Mouse (Mus musculus): ENCODE measurements around the gene Prrg2.

Gene Prrg2

DNA sequence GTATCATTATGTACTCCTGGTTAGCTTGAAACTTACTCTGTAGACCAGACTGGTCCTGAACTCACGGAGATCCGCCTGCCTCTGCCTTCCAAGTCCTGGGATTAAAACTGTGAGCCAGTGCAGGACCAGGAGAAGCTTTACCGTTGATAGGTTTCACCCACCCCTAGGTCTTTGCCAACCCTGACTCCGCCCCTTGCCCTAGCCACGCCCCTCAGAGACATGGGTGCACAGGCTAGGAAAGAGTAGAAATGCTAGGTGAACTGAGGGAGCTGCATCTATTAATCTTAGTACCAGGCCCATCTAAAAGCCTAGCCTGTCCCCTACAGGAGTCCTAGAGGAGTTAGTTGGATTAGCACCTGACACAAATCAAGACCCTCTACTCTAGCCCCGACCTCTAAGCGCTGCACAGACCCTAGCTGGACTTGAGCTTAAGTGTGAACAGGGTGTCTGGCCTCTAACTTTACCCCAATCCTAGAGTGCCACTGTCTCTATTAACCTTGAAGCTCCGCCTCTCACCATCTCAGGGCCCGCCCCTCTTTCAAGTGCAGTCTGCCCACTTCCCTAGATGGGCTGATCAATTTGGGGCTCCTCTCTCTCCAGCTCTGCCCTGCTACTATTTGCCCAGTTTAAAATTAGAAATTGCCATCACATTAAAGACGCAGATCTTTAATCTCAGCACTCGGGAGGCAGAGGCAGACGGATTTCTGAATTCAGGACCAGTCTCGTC lies 27.9 kb upstream of the Prrg2 start:
- CTCF ChIA-PET: interaction anchor here (0.7 kb wide), 1 partner anchor 11 kb away, joined by 9 read pairs; no protein-coding TSS in a partner anchor

DNA sequence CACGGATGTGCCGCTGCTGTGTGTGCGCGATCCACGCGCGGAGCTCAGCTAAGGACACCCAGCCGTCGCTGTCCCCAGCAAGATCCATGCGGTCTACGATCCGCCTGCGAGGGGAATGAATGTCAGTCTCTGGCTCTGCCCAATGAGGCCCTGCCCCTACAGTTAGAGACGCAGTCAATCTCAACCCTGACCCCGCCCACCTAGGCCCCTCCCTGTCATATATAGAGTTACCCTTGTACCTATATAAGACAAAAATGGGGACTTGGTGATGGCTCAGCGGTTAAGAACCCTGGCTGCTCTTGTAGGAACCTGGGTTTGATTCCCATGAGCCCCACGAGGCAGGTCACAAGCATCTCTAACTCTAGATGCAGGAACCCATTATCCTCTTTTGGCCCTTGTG lies 26.1 kb upstream of the Prrg2 start:
- CTCF ChIA-PET: no interaction called here

- CTCF ChIA-PET: interaction anchor here (0.6 to 1.4 kb wide), 2 partner anchors 46 to 146 kb away, joined by 4 to 7 read pairs; no protein-coding TSS in a partner anchor
Measured at GRCm38 (mm10) chr7:45086084-45086483, 23.6 kb upstream of the Prrg2 start.

- CTCF ChIA-PET: no interaction called here
Measured at GRCm38 (mm10) chr7:45083300-45083890, 20.9 kb upstream of the Prrg2 start.

GRCm38 (mm10) chr7:45082401-45083299 lies 20.2 kb upstream of the Prrg2 start:
- CTCF ChIA-PET: interaction anchor here (0.5 to 1.3 kb wide), 2 partner anchors 54 to 321 kb away, joined by 3 to 4 read pairs; partner anchors contain the start of genes Flt3l and Gm45713

DNA sequence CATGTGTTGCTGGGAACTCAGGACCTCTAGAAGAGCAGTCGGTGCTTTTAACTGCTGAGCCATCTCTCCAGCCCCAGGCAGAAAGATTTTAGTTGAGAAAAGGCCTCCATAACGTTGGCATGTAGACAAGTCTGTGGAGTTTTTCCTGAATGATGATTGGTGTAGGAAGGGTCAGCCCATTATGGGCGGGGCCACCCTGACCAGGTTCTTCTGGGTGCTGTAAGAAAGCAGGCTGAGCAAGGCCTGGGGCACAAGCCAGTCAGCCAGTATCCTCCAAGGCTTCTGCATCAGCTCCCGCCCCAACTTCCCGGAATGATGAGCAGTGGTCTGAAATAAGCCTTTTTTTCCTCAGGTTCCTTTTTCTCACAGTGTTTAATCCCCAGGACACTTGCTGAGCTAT lies 18.5 kb upstream of the Prrg2 start:
- CTCF ChIA-PET: interaction anchor here (1.1 to 1.3 kb wide), 2 partner anchors 49 to 55 kb away, joined by 3 to 4 read pairs; partner anchors contain the start of genes Flt3l and Gm45713

- CTCF ChIA-PET: interaction anchor here (1.1 kb wide), 1 partner anchor 54 kb away, joined by 3 read pairs; no protein-coding TSS in a partner anchor
Measured at GRCm38 (mm10) chr7:45079856-45080255, 17.4 kb upstream of the Prrg2 start.

GRCm38 (mm10) chr7:45078513-45078912 lies 16.0 kb upstream of the Prrg2 start:
- CTCF ChIA-PET: interaction anchor here (0.6 kb wide), 1 partner anchor 43 kb away, joined by 9 read pairs; no protein-coding TSS in a partner anchor

DNA sequence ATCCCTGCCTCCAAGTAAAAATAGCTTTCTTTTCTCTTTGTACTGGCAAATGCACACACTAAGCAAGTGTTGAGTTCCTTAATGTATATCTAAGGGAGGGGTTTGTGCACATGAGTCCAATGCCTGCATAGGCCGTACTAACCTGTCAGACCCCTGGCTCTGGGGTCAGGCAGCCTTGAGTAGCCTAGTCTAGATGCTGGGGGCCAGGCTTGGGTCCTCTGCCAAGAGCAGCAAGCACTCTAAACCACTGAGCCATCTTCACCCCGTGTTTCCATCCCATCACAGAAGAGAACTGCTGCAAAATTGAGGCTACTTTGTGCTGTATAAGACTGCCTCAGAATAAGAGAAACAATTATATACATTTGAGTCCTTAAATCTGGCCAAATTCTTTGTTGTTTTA lies 15.4 kb upstream of the Prrg2 start:
- CTCF ChIA-PET: interaction anchor here (0.7 to 0.8 kb wide), 2 partner anchors 59 to 318 kb away, joined by 3 to 19 read pairs; no protein-coding TSS in a partner anchor

GRCm38 (mm10) chr7:45077322-45077721 lies 14.8 kb upstream of the Prrg2 start:
- CTCF ChIA-PET: interaction anchor here (0.7 to 0.8 kb wide), 2 partner anchors 59 to 318 kb away, joined by 3 to 19 read pairs; no protein-coding TSS in a partner anchor

DNA sequence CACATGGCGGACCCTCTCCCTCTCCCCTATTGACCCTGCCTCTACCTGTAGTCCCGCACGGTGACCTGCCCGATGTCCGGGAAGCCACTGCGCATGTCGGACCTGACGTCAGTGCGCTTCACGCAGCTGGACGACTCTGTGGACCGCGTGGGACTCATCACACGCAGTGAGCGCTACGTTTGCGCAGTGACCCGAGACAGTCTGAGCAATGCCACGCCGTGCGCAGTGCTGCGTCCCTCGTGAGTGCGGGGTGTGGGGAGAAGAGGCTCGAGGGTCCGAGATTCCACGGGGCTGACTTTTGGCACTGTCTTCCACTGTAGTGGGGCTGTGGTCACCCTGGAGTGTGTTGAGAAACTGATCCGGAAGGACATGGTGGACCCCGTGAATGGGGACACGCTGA lies 14.0 kb upstream of the Prrg2 start:
- CTCF ChIA-PET: no interaction called here

DNA sequence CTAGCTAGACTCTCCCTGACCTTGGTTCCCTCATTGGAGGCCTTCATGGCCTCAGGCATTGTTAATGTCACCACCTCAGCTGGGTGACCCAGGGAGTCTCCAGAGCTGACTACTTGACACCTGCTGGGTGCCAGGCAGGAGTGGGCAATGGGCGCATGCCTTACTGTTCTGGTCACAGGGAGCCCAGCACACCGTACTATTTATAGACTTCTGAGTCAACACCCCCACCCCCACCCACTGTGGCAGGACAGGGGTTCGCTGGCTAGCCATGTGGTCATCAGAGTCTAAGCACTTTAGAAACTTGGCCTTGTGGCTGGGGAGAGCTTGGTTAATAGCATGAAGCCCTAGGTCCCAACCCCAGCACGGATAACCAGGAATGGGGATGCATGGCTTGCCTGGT lies 12.9 kb upstream of the Prrg2 start:
- CTCF ChIA-PET: no interaction called here

DNA sequence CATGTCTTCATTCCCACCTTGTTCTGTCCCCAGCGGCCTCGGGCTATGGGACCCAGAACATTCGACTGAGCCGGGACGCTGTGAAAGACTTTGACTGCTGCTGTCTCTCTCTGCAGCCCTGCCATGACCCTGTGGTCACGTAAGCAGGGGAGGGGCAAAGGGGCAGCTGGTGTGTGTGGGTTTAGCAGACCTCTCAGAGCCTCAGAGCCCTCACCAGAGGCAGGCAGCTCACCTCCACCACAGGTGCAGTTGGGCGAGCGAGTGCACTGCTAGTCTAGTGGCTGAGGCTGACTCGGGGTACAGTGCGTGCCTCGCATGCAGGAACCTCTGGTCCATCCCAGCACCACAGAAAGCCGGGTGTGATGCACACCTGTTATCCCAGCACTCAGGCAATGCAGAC lies 11.5 kb upstream of the Prrg2 start:
- CTCF ChIA-PET: no interaction called here

- CTCF ChIA-PET: interaction anchor here (0.6 kb wide), 1 partner anchor 99 kb away, joined by 4 read pairs; no protein-coding TSS in a partner anchor
Measured at GRCm38 (mm10) chr7:45073171-45073707, 10.8 kb upstream of the Prrg2 start.

DNA sequence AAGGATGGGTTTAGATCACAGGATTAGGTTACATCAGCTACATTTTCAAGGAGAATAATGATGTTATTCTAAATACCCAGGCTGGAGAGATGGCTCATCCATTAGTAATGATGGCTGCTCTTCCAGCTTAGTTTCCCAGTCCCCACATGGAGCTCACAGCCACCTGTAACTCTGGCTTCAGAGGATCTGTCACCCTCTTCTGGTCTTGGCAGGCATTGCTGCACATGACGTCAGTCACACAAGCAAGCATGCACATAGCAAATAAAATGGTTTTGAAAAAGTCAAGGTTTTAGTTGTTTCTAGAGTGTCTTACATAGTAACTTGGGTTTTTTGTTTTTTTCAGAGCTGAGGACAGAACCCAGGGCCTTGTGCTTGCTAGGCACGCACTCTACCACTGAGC lies 9.8 kb upstream of the Prrg2 start:
- CTCF ChIA-PET: no interaction called here

DNA sequence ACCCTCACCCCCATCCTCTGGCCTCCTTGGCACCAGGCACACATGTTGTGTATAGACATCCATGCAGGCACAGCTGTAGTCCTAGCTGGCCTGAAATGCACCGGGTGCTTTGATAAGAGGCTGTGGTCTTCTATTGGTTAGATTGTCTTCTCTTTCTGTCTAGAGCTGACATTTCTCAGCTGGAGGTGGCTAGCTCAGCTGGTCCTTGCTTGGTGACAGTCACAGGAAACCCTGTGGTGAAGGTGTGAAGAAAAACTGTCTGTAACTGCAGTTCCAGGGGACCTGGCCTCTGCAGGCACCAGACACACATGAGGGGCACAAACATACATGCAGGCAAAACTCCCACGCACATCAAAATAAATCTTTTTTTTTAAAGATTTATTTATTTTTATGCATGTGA lies 7.2 kb upstream of the Prrg2 start:
- CTCF ChIA-PET: no interaction called here

DNA sequence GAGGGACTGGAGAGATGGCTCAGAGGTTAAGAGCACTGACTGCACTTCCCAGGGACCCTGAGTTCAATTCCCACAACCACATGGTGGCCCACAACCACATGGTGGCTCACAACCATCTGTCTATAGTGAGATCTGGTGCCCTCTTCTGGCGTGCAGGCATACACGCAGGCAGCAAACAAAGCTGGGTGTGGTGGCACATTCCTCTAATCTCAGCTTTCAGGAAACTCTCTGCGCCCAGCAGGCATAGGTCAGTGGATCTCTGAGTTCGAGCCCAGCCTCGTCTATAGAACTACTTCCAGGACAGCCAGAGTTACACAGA lies 5.5 kb upstream of the Prrg2 start:
- CTCF ChIA-PET: interaction anchor here (0.7 kb wide), 1 partner anchor 55 kb away, joined by 4 read pairs; no protein-coding TSS in a partner anchor

- CTCF ChIA-PET: interaction anchor here (0.7 to 1.0 kb wide), 2 partner anchors 51 to 54 kb away, joined by 4 read pairs; partner anchors contain the start of gene Scaf1
Measured at GRCm38 (mm10) chr7:45067190-45067999, 4.9 kb upstream of the Prrg2 start.

- CTCF ChIA-PET: no interaction called here
Measured at GRCm38 (mm10) chr7:45061532-45062075, 873 bp downstream of the Prrg2 start.

GRCm38 (mm10) chr7:45060632-45061122 lies 1.8 kb downstream of the Prrg2 start:
- CTCF ChIA-PET: no interaction called here
